Mouse (Mus musculus): ENCODE data around the gene Tapbpl. TPM values are rescaled to one million over a fixed set of nuclear protein-coding genes. Genes with fewer than 3 reads are reported as not detected.
"Not testable (repeated sequence)": the region's sequence is repeated elsewhere in the genome, so short reads cannot be mapped to it uniquely, and the experiment has no call there.

The Tapbpl gene
- 1 to 10 TPM; 3.7 to 4.9 TPM for total RNA-seq (2021)

DNA sequence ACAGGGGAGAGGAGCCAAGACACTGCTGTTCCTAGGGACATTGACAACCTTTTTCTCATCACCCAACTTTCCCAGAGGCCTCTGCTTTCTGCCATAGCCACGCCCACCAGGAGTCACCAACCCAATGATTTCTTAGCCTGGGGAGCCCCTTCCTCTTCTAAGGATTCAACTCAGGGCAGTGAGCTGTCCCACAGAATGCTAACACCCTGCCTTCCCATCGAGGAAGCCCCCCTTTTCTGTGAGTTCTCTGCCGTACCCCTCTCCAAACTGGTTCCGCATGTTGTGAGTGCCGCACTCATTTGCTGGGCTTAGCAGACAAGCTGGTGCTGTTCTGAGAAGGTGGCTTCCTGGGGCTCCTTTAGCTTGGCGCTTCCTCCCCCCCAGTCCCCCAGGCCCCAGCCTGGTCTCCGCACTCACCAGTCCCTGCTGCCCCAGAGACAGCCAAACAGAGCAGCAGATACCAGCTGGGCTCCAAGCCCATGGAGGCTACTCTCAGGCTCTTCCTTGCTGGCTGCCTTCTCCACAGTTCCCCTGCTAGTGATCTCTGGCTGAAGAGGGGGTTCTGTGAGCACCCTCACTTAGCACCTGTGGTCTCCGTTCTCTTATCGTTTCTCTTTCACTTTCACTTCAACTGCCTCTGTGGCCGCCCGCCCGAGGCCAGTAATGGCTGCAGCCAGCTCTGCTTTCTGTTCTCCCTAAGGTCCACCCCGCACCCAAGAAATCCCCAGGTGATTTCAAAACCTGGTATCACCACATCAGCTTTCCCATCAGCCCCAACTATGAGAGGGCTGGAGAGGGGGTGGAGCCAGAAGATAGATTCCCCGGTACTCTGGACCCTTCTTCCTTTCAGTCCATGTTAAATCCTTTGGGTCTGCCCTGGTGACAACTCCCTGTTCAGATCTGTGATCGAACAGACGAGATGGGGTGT, at the start of gene Tapbpl:
Gene Tapbpl, minus strand, starts transcription at position 744 of the 928 bp plus-strand sequence.
- peak; percentile 31 to 40 for DNase-seq (ENCODE audit: low spot score in 2 of 2)
- intact Hi-C loops (cut with DNase I) = no loop called here

GRCm38 (mm10) chr6:125279729-125280128, 48.1 kb upstream of the Tapbpl start:
- intact Hi-C loops (cut with DNase I) = loop anchor here (5.0 kb wide), 2 partner anchors 88 to 323 kb away; no protein-coding TSS in a partner anchor
- no peak for DNase-seq (ENCODE audit: low spot score in 2 of 2)

GRCm38 (mm10) chr6:125274841-125275563, 43.3 kb upstream of the Tapbpl start:
- peak in 1 of 2 experiments; percentile 19 for DNase-seq (ENCODE audit: low spot score in 2 of 2)
- intact Hi-C loops (cut with DNase I) = loop anchor here (5.0 kb wide), 3 partner anchors 92 to 327 kb away; partner anchors contain the start of gene Iffo1

DNA sequence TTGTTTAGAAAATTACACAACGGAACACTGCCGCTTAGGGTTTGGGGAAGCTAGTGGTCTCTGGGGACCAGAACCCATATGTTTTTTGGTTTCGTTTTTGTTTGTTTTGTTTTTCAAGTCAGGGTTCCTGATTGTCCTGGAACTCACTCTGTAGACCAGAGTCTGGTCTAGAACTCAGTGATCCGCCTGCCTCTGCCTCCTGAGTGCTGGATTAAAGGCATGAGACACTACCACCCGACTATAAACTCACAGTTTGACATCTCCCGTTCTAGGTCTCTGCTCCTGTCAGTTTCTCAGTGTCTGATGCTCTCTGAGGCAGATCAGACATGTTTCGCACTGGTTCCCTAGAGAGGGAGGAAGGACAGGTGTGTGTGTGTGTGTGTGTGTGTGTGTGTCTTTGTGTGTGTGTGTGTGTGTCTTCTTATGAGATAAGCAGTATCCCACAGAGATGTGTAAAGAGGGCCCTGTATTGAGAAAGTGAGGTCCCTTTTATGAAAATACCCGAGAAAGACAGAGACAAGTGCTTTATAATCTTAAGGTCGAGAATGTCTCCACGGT, 40.6 kb upstream of the Tapbpl start:
- DNase-seq (ENCODE audit: low spot score in 2 of 2) = no peak
- intact Hi-C loops (cut with DNase I) = loop anchor here (5.0 kb wide), 1 partner anchor 125 kb away; the partner anchor contains the start of gene Iffo1

DNA sequence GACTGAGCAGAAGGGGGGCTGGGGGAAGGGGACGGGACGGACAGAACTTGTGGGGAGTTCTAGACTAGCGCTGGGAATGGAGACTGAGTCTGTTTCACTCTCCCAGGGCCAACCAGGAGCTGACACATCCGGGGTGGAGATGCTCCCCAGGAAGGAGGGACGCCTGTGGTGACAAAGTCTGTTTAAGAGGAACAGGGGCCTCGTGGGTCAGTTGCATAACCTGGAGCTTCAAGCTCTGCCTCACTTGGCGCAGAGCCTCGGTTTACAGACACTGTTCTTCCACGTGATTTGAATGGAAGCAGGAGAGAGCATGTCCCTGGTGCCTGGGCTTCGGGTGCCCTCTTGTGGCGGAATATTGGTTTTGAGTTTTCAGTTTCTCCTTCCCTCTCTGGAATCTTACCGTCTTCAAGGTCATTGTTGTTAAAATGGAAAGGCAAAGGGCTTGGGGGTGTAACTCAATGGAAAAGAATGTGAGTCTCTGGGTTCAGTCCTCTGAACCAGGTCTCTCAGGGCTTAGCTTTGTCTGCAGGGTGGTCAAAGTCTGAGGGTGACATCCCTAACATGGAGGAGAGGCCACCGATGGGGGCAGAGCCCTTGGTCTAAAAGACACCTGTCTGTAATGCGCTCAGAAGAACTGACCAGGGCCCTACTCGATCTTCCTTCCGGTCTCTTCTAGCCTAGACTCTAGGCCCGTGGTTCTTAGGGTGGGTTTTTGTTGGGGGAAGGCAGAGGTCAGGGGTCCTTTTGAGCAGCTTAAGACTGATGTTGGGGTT, 40.0 kb upstream of the Tapbpl start:
- intact Hi-C loops (cut with DNase I) = loop anchor here (1.0 to 5.0 kb wide), 3 partner anchors 55 to 124 kb away; partner anchors contain the start of gene Iffo1

GRCm38 (mm10) chr6:125268799-125269198, 37.1 kb upstream of the Tapbpl start:
- intact Hi-C loops (cut with DNase I) = no loop called here

More for the DNA sequence above, 40.0 kb upstream of the Tapbpl start:
- DNase-seq (ENCODE audit: low spot score in 2 of 2) = peak; percentile 85 to 93

DNA sequence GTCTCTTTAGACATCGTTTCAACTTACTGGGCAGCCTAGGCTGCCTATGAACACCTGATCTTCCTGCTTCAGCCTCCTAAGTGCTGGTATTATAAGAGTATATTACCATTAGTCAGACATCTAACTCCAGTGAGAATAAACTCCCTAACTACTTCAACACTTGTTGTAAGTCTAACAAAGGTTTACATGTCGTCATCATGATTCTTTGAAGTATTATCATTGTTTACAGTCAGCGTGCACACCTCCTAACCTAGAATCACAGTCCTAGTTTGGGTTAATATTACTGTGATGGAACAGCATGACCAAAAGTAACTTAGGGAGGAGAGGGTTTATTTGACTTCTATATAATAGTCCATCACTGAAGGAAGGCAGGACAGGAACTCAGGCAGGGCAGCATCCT, 35.8 kb upstream of the Tapbpl start:
- intact Hi-C loops (cut with DNase I) = no loop called here
- no peak for DNase-seq (ENCODE audit: low spot score in 2 of 2)

More at GRCm38 (mm10) chr6:125268799-125269198, 37.1 kb upstream of the Tapbpl start:
- no peak for DNase-seq (ENCODE audit: low spot score in 2 of 2)

- intact Hi-C loops (cut with DNase I); DNase-seq (ENCODE audit: low spot score in 2 of 2): not testable (repeated sequence)
These were observed 34.9 kb upstream of the Tapbpl start for GRCm38 (mm10) chr6:125266600-125266999.

GRCm38 (mm10) chr6:125266091-125266490, 34.4 kb upstream of the Tapbpl start:
- no peak for DNase-seq (ENCODE audit: low spot score in 2 of 2)
- intact Hi-C loops (cut with DNase I) = no loop called here

DNA sequence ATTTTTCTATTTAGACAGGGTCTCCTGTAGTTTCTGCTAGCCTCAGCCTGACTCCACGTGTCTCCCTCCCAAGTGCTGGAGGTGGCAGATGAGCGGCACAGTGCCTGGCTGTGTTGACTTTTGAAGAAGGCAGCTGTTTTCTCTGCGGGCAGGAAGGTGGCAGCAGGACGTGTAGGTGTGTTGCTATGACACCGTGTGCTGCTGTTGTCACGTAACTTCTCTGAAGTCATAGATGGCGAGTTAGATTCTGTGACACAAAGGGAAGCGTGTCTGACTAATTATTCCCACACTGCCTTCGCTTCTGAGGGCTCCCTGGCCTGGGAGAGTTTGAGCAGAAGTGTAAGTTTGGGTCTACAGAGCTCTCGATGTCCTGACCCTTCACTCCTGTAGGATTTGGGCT, 33.6 kb upstream of the Tapbpl start:
- intact Hi-C loops (cut with DNase I) = no loop called here
- DNase-seq (ENCODE audit: low spot score in 2 of 2) = peak; percentile 19 to 32

DNA sequence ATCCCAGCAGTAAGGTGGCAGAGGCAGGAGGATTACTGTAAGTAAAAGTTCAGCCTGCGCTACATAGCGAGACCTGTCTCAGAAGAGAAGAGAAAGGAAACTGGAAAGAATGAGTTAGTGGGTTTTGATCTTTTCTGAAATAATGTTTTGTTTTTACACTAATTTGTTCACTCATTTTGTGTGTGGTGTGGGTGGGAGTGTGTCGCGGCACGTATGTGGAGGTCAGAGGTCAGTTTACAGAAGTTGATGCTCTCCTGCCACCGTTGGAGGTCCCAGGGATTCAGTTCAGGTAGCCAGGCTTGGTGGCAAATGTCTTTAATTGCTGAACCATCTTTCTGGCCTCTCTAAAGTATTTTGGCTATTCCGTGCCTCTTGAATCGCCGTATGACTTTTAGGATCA, 32.6 kb upstream of the Tapbpl start:
- DNase-seq (ENCODE audit: low spot score in 2 of 2) = no peak
- intact Hi-C loops (cut with DNase I) = no loop called here

GRCm38 (mm10) chr6:125260006-125260555, 28.4 kb upstream of the Tapbpl start:
- no peak for DNase-seq (ENCODE audit: low spot score in 2 of 2)
- intact Hi-C loops (cut with DNase I) = no loop called here

DNA sequence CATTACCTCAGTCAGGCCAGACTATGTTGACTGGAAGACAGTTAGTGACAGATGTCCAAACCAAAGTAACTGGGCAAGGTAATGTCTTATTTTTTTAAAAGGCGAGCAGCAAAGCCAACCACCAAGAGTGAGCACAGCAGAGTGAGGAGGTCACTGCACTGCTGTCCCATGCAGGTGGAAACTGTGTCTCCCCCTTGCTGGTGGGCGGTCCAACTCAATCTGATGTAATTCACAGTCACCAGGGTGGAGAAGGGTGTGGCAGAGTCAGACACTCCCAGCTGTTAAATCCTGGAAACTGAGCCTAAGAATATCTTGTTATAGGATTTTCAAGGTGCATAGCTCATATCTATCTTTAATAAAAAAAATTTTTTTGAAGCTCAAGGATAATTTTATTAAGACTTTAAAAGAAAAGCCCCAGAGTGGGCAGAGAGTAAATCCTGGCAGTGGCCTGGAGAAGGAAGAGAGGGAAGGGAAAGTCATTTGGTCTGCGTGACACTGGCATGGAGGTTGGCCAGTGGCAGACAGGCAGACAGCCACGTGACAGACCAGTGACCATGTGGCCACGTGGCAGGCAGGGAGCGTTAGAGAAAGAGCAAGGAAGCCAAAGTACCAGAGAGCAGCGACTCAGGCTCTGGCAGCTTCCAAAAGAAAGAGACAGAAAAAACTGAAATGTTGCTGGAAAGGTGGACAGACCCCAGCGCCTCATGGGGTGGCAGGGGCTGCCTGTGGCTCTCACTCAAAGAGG, 24.7 kb upstream of the Tapbpl start:
- intact Hi-C loops (cut with DNase I) = no loop called here
- DNase-seq (ENCODE audit: low spot score in 2 of 2) = no peak

GRCm38 (mm10) chr6:125255516-125256044, 23.9 kb upstream of the Tapbpl start:
- intact Hi-C loops (cut with DNase I) = no loop called here
- no peak for DNase-seq (ENCODE audit: low spot score in 2 of 2)

GRCm38 (mm10) chr6:125253863-125254715, 22.4 kb upstream of the Tapbpl start:
- intact Hi-C loops (cut with DNase I) = no loop called here
- DNase-seq (ENCODE audit: low spot score in 2 of 2) = no peak

- intact Hi-C loops (cut with DNase I) = no loop called here
- DNase-seq (ENCODE audit: low spot score in 2 of 2) = no peak
These were observed 21.1 kb upstream of the Tapbpl start for GRCm38 (mm10) chr6:125252711-125253110.

GRCm38 (mm10) chr6:125252285-125252684, 20.6 kb upstream of the Tapbpl start:
- intact Hi-C loops (cut with DNase I) = no loop called here

More at GRCm38 (mm10) chr6:125252285-125252684, 20.6 kb upstream of the Tapbpl start:
- no peak for DNase-seq (ENCODE audit: low spot score in 2 of 2)
